Mouse (Mus musculus) frontal cortex, postnatal 36 days (tissue): ENCODE data around the gene Pdzk1.

Source experiments
- DNase-seq, 2 experiments: peaks; one replicate each; pipeline ENCODE4 v3.0.0; 2022; ENCODE audit warnings: low spot score in 2 of 2

Gene Pdzk1

DNA sequence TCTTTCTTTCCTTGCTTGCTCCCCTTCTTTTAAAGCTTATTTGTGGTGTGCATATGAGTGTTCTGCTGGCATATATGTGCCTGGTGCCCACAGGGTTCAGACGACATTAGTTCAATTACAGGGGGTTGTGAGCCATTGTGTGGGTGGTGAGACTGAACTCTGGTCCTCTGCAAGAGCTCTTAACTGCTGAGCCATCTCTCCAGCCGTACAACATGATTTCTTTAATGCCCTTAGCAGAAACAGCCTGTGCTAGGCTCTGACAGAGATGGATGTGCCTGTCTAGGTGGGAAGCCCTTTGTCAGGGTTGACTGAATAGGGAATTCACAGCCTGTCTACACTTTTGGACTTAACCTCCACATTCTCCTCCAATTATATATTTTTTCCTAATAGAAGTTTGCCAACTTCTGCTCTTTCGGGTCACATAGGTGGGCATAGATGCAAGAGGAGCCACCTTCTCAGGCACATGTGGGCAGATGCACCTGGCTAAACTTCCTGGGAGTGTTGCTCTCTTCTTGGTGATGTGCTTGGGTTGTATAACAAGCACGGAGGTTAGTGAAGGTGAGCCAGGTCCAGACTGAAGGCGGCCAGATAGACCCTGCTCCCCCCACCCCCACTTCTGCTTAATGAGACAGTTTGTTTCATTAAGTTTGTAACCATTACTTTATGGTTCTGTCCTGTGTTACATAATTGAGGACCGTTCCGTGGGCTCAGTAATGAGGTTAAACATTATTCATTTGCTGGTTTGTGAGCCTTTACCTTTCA, 5.7 kb downstream of the Pdzk1 start:
- no peak for DNase-seq

DNA sequence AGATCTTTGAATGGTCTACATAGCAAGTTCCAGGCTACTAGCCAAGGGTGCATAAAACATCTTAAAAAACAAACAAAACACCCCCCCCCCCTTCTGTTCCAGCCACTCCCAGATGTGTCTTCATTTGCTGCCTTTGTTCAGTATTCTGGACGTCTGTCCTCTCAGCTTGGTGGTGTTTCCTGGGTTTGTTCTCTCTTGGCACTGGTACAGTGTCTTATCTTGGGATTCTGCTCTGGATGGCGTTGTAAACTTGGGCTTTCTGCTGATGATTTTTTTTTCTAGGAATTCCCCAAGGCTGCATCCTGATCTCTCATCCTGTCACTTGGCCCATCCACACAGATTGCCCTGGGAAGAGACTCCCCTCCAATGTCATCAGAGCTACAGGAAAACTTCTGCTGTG, 7.3 kb downstream of the Pdzk1 start:
- no peak for DNase-seq

DNA sequence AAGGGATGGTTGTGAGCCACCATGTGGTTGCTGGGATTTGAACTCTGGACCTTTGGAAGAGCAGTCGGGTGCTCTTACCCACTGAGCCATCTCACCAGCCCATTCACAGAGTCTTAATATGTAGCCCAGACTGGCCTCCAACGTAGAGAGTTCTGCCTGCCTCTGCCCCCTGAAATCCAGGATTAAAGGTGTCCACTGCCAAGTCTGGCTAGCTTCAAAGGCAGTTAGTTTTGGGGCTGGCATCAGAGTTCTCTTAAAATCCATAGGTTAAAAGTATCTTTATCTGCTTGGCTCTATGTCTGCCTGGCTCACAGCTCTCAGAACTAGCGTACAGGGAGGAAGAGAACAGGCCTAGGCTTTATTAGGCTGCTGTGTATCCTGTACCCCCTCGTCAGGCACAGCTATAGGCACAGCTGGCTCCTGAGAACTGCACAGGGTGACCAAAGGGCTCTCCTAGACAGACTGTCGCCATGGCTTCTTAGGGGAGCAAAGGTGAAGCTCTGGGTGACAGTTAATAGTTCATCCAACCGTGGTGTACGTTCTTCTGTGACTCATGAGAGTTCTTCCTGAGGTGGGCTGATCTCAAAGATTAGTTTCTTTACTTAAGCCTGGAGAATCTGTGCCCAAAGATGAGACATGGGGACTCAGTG, 10.0 kb downstream of the Pdzk1 start:
- no peak for DNase-seq

GRCm38 (mm10) chr3:96845191-96845590, 16.1 kb downstream of the Pdzk1 start:
- no peak for DNase-seq

DNA sequence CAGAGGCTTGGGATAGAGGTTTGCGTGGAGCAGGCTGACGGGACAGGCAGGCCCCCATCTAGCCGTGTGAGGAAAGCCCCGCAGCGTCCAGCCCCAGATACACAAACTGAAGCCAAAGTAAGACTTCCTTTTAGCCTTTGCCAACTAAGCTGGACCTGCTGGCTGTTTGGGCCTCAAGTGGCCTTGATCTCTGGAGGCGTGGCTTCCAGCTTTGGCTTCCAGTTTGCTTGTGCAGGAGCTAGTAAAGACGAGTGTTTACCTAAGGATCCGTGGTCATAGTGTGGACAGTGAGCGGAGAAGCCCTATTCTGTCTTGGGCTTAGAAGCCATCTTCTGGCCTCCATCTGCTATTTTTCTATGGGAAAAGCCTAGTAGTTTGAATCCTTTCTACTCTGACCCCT, 16.7 kb downstream of the Pdzk1 start:
- no peak for DNase-seq

GRCm38 (mm10) chr3:96846985-96847384, 17.9 kb downstream of the Pdzk1 start:
- DNase-seq = no peak

DNA sequence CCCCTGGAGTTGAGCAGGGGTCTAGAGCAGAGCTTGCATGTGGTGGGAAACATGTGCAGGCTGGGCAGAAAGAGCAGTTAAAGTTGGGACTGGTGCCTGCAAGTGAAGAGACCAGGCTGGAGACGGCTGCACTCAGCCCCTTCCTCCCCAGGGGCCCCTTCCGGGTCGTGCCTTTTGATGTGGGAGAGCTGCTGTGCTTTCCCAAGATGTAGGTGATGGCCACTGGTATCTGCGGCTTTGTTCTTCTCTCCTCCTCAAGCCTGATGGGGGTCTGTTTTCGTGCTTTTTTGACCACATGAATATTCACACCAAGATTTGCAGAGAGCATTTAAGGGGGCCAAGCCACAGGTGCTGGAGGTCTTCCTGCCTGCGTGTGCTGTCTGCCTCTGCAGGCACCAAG, 18.6 kb downstream of the Pdzk1 start:
- DNase-seq = no peak

DNA sequence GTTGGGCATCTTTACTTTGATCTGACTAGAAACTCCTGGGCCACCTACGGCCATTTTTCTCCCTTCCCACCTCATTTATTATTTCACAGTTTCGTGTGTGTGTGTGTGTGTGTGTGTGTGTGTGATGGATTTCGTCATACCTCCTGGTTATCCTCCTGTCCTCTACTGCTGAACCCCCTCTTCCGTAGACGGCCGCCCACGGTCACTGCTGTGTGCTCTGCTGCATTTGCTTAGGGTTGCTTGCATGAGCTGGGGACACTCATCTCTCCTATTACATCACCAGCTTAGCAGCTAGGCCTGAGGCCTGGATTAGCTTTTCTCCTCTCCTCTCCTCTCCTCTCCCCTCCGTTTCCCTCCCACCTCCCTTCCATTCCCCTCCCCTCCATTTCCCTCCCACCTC, 19.4 kb downstream of the Pdzk1 start:
- DNase-seq = no peak

DNA sequence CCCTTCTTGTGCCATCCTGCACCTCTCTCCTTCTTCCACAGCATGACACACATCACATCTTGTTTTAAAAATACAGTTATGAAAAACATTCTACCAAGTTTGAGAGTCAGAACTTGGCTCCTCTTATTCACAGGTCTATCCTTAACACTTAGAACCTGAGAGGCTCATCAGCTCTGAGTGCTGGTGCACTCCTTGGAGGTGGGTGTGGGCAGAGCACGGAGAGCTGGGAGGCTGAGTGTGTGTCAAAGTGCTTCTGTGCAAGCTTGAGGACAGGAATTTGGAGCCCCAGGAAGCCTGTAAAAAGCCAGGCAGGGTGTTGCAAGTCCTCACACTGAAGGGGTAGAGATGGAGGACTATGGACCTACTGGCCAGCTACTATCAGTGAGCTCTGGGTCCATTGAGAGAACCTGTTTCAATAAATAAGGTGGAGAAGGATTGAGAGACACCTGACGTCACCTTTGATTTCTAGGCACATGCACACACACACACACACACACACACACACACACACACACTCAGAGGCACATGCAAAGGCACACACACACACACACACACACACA, 20.2 kb downstream of the Pdzk1 start:
- DNase-seq = peak in 1 of 2 experiments; percentile 7

- DNase-seq = no peak
Observed at GRCm38 (mm10) chr3:96852561-96852960, 23.5 kb downstream of the Pdzk1 start.

GRCm38 (mm10) chr3:96854376-96854775, 25.3 kb downstream of the Pdzk1 start:
- no peak for DNase-seq

DNA sequence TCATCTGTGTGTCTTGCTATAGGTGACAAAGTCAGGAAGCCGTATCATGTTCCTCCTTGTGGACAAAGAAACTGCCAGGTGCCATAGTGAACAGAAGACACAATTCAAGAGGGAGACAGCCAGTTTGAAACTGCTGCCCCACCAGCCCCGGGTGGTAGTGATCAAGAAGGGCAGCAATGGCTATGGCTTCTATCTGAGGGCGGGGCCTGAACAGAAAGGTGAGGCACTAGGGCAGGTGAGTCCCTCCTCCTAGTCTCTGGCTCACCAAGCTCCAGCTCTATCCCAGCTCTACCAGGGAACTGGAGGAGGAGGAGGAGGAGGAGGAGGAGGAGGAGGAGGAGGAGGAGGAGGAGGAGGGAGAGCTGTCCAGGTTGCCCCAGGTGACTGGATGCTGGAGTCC, 26.7 kb downstream of the Pdzk1 start:
- no peak for DNase-seq

DNA sequence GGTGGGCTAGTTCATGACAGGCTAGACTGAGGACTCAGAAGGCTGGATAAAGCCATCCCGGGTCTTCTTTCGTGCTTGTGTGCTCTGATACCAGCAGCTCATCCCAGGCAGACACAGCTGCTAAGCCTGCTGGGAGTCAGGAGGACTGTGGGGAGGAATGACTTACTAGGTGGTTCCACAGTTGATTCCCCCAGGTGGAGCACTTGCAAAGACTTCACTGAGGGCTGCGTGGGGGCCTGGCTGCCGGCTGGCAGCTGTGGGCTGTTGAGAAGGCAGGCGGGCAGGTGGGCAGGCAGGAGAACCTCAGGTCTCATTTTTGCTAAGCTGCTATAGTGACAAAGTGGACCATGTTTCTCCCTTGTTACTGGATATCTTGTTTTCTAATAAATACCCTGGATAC, 31.4 kb downstream of the Pdzk1 start:
- no peak for DNase-seq

DNA sequence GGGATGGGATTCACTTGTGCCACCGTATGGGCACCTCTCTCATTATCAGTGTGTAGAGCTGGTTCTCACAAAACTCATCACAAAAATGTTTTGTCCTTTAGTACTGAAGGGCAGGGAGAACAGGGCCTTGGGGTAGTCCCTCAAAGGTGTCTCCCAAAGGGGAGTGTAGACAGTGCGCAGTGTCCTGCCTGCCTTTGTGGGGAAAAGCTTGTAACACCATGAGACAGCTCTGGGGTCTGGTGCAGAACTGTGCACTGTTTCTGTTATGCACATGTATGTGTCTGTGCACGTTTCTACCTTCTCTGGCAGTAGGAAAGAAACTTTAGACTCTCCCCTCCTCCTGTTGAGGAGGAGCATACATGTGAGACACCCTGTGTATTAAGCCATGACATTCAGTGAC, 38.8 kb downstream of the Pdzk1 start:
- no peak for DNase-seq

GRCm38 (mm10) chr3:96868566-96868965, 39.5 kb downstream of the Pdzk1 start:
- no peak for DNase-seq

DNA sequence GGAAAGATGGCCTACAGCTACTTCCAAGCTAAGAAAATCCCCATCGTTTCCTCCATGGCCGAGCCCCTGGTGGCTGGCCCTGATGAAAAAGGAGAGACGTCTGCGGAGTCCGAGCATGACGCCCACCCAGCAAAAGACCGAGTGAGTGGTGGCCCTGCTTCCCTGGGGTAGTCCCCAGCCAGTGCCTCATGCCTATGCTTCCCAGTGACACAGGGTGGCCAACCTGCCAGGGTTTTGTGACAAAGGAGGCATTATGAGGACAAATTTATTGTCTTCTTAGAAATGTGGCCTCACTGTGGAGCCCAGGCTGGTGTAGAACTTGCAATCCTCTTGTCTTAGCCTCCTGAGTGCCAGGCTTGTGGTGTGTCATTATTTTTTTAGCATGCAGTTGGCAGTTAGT, 40.0 kb downstream of the Pdzk1 start:
- DNase-seq = no peak

GRCm38 (mm10) chr3:96870270-96870669, 41.2 kb downstream of the Pdzk1 start:
- no peak for DNase-seq

DNA sequence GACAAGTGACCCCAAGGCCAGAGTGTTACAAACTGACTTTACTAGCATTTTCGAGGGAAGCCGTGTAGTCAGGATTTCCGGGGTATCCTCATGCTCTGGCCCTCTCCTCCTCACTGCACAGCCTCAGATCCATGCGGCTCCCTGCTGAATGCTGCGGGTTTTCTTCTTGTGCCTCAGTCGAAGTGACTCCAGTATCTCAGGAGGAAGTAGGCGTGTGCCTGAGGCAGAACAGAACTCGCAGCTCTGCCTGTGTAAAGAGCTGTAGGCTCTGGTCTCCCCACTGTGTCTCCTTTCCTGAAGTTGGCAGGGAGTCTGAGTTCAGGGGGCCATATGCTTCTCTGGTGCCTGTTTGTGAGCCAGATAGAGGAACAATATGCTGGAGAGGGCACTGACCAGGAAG, 42.0 kb downstream of the Pdzk1 start:
- DNase-seq = no peak

DNA sequence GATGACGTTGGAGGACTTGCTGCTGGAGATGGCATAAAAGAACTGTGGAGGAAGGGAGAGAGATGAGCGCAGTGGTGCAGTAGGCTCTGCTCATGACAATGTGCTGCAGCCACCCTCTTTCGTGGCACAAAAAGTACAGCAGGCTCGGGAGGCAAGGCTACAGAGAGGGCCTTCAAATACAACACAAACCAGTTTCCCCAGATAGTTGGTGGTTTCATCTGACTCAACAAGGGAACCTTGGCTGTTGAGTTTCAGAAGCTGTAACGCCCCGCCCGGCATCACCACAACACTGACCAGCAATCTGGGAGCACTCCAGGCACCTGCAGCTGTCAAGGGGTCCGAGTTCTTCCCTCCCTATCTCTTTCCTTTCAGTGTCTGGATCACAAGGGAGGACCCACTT, 43.4 kb downstream of the Pdzk1 start:
- DNase-seq = no peak

DNA sequence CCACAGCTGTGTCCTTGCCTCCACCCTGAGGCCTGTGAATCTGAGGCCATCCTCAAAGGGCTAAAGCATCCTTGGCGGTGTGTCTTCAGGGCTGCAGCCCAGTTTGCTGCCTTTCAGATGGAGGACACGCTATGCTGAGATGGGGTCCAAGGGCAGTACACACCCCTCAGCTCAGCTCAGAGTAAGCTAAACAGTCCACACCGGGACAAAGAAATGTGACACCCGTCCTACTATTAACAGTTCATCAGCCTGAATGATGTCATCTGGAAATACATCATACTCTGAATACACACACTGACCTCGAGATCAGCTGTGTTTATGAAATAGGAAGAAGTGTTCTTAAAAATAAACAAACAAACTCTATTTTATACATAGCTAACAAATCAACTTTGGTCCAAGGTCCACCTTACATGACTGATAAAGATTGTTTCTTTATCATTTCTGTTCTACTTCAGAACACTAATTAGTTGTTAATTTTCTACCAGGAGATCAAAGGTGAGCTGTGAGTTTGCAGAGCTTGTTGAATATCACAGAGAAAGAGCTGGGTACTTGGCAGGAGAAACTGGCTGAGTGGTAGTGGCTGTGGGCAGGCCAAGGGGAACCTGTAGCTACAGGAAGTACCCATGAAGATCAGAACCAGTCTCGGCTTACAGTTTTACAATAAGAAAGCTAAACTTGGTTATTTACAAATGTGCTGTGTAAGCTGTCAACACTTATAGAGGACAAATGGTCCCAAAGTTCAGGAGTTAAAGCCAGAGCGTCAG, 45.9 kb downstream of the Pdzk1 start:
- no peak for DNase-seq

DNA sequence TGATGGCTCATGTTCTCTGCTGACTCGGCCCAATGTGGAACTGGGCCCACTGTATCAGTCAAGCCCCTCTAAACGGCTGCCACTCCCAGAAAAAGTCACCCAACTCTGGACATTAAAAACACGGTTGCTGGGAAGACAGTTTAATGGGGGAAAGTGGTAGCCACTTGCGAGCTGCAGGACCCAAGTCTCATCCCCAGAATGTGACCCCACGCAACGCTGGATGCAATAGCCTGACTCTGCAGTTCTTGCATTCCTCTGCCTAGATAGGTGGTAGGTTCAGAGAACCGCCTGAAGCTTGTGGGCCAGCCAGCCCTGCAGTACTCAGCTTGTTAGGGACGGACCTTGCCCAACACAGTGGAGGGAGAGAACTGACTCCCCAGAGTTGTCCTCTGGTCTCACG, 50.5 kb downstream of the Pdzk1 start:
- DNase-seq = no peak

DNA sequence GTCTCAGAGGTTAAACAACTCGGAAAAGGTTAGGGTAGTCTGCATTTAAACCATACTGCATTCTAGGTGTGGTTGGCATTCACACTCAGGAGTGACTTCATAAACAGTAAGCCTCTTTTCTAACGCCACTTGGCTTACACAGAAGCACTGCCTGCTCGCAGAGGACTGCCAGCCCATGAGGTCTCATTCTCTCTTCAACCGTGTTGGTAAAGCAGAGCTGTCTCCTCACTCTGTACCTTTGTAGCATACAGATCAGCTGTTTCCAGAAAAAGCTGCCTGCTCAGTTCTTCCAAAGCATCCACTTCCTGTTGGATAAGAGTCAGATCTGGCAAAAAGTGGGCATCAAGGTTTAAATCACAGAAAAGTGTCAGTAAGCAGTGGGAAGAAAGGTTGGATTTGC, 51.3 kb downstream of the Pdzk1 start:
- peak in 1 of 2 experiments; percentile 9 for DNase-seq

GRCm38 (mm10) chr3:96881557-96881956, 52.5 kb downstream of the Pdzk1 start:
- DNase-seq = peak in 1 of 2 experiments; percentile 26
